Mouse (Mus musculus) megakaryocyte-erythroid progenitor cell, adult 5-6 weeks (primary cell): ENCODE data around the gene Hist1h1a. TPM values are rescaled to one million over a fixed set of nuclear protein-coding genes. Genes with fewer than 3 reads are reported as not detected.
A peak's percentile ranks its signal among the peaks of the same experiment; 100 is the strongest.

ENCODE experiments used
- ATAC-seq: replicated peaks from 2 replicates; pipeline ENCODE4 v1.8.0; 2016; ENCODE audit warnings: mild to moderate bottlenecking, inconsistent platforms; ENCODE audit not compliant: severe bottlenecking, poor library complexity, low FRiP score, low TSS enrichment
- total RNA-seq, 2 experiments: library from RNA; stranded (forward) in 1 of 2; stranded (reverse) in 1 of 2; fragments of 200-1000, 215-1000 nt in 1 of 2; fragments of >200 nt in 1 of 2; fragmentation: Nextera tagmentation in 1 of 2; gene quantifications; 2 replicates each; pipeline ENCODE4 v1.2.3; 2014 to 2017

The Hist1h1a gene
- total RNA-seq, 2 experiments from 2014 or later = 324 to 2,974 TPM

DNA sequence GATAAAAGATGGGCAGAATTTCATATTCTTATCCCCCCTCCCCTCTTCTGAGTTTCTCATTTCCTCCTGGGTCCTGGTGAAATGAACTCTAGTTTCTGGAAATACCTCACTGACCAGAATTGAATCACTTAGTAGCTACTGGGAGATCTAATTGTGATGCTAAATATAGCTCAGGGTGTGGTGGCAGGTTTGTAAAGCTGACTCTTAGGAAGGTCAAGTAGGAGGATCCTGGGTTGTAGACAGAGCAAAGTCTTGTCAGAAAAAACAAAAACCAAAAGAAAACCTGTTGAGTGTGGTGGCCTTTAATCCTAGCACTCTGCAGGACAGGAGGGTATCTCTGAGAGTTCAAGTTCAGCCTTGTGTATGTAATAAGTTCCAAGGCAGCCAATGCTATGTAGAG, 21.5 kb upstream of the Hist1h1a start:
- no peak for ATAC-seq

DNA sequence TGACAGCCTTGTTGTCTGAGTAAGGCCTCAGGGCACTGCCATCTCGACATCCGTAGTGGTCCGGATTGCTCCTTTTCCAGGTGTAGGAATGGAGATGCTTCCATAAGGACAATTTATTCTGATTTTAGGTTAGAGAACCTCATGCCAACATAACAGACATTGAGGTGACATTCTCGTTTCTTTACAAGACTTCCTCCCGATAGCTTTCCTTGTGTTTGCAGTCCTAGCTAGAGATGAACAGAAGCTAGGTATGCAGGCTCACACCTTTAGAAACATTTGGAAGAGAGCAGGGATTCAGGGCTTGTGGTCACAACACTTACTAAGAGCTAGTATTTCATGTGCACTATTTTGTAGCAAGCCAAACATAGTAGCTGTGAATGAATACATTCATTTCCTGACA, 20.3 kb upstream of the Hist1h1a start:
- no peak for ATAC-seq

DNA sequence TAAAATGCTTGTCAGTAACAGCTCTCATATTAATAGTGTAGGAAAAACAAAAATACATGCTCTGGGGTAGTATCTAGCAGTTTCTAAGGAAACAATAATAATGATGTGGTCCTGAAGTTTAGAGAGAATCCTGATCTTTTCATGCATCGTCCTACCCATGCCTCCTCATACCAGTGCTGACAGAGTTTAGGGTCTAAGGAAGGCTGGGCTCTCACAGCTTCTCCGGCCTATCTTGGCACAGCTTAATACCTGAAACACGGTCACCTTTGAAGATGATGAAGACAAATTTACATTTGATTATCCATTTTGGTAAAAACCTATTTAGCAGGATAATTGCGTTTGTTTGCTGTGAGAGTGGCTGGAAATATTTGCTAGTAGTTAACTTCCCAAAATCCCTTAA, 19.5 kb upstream of the Hist1h1a start:
- no peak for ATAC-seq

DNA sequence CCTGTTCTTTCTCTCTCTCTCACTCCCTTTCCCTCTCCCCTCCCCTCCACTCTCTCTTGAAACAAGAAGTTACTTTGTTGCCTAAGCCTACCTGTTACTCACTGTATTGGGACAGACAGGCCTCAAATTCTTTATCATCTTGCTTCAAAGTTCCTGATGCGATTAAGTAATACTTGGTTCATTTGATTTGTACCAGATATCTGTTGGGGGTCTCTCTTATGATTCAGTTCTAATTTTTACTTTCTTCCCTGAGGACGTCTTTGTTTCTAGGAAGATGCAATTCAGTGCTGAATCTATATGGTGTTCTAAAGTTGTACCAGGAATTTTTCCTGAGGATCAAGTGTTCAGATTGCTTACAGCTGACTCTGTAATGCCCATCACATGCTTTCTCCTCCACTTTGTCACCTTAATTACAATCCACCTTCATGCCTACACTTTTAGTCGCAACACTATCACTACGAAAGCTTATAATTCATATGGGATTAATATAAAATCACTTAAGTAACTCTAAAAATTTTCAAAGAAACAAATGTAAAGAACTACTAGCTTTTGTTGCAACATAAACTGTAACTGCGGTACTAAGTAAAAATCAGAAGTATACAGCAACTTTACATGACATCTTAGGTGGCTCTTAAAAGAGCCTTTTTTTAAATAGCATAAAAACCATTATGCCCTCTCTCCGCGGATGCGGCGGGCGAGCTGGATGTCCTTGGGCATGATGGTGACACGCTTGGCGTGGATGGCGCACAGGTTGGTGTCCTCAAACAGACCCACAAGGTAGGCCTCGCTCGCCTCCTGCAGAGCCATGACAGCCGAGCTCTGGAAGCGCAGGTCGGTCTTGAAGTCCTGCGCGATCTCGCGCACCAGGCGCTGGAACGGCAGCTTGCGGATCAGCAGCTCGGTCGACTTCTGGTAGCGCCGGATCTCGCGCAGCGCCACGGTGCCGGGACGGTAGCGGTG, 18.8 kb upstream of the Hist1h1a start:
- ATAC-seq = no peak

DNA sequence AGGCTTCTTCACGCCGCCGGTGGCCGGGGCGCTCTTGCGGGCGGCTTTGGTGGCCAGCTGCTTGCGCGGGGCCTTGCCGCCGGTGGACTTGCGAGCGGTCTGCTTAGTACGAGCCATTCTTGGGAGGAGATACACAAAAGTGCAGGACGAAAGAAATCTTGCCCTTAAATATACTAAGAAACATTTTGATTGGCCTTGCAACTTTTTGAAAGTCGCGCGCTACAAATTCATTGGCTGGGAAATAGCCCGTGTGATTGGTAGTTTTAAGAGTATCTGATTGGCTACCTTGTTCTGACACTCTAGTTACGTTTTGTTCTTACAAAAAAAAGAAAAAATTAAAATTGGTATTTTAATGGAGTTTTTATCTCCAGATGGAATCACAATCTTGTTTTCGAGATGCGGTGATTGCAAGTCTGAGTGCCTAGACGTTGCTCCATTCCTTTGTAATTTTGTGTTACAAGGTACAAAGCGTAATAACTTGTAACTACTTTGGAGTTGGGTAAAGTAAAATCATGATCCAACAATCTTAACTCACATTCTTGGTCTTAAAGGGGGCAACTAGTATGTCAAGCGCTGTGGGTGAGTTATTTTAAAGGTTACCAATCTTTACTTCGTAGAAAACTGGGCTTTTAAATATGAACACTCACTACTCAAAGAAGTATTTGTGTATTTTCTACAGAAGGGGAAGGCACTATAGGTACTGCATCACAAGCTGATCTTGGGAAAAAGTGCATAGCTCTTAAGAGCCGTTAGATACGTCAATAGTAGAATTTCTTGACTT, 17.9 kb upstream of the Hist1h1a start, which contains the start of gene Hist1h3c:
Gene Hist1h3c, minus strand, starts transcription at position 222 of the 781 bp plus-strand sequence.
- peak; percentile 62 for ATAC-seq

DNA sequence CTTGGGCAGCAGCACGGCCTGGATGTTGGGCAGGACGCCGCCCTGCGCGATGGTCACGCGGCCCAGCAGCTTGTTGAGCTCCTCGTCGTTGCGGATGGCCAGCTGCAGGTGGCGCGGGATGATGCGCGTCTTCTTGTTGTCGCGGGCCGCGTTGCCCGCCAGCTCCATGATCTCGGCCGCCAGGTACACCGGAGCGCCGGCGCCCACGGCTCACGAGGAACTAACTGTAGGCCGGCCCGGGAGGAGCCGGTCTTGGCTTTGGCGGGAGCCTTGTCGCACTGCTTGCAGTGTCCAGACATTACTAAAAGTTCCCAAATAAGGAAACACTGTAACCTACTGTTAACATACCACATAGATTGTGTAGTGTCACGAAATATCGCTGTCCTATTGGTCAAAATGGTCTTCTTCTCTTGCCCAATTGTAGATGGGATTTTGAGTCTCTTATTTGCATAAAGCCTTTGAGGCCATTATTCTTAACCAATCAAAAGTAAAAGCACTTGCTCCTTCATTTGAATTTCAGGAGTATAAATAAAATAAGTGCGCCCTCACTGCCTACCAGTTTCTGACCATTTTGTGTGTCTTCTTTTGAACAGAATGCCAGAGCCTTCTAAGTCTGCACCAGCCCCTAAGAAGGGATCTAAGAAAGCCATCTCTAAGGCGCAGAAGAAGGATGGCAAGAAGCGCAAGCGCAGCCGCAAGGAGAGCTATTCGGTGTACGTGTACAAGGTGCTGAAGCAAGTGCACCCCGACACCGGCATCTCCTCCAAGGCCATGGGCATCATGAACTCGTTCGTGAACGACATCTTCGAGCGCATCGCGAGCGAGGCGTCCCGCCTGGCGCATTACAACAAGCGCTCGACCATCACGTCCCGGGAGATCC, 17.0 kb upstream of the Hist1h1a start, which contains the start of gene Hist1h2bb:
Gene Hist1h2bb, plus strand, starts transcription at position 534 of the 880 bp plus-strand sequence.
- peak; percentile 74 for ATAC-seq

DNA sequence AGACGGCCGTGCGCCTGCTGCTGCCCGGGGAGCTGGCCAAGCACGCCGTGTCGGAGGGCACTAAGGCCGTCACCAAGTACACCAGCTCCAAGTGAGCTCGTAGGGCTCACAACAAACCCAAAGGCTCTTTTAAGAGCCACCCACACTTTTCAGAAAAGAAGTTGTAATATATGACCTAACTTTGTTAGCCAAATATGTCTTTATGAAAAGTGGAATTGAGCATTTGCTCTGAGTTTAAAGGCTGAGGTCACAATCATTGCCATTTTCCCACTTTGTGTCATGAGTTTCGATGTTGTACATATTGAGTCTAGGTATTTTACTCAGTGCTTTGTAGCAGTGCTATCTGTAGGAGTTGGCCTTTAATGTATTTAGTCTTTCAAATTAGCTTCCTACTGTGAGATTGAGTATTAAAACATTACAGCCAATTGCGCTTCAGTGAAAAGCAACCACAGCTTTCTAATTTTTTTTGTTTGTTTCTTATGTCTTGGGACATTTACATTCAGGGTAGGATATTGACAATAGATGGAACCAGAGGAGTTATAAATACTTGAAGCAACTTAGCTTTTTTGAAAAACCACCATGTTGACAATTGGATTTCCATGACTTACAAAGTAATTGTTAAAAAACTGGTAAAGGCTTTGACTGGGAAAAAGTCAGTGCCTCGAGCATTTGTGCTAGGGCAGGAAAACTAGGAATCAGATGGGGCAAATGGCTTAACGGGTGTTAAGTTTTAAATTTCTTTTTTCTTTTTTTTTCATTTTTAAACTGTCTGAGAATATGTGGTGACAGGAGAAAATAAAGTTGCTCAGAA, 16.2 kb upstream of the Hist1h1a start:
- ATAC-seq = peak; percentile 9; the same call in 1 of the 2 replicates

DNA sequence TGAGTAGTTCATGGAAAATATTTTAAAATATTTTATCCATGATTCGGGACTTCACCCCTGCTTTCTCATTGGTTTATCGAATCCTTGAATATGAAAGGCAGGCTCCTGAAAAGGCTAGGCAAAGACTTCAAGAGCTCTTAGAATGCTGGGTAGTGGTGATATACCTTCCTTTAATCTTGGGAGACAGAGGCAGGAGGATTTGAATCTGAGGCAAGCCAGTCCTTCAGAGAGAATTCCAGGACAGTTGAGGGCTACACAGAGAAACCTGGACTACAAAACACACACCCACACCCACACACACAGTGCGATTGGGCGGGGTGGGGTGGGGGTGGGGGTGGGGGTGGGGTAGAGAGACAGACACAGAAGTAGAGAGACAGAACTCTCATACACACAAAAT, 15.6 kb upstream of the Hist1h1a start:
- no peak for ATAC-seq

DNA sequence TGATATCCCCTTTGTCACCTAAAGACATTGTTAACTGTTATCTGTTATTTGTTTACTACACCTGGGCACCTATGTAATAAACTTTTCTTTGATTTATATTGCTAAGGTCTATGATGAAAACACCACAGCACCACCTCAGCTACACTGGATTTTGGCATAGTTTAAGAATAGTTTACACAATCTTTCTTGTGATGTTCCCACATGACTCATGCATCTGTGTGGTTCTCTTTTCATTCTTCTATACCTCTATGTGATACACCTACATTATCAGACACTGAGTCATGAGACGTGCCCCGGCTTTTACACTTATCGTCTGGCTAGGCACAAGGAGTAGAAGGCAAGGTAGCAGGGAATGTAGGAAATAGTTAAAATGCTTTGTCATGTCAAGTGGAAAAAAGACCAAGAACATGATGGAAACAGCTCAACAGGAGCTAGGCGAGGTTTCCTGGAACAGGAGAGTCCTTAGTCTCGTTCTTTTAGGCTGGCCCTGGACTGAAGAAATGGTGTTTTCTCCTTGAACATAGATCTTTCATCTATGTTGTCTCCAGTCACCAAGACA, 13.8 kb upstream of the Hist1h1a start:
- no peak for ATAC-seq

DNA sequence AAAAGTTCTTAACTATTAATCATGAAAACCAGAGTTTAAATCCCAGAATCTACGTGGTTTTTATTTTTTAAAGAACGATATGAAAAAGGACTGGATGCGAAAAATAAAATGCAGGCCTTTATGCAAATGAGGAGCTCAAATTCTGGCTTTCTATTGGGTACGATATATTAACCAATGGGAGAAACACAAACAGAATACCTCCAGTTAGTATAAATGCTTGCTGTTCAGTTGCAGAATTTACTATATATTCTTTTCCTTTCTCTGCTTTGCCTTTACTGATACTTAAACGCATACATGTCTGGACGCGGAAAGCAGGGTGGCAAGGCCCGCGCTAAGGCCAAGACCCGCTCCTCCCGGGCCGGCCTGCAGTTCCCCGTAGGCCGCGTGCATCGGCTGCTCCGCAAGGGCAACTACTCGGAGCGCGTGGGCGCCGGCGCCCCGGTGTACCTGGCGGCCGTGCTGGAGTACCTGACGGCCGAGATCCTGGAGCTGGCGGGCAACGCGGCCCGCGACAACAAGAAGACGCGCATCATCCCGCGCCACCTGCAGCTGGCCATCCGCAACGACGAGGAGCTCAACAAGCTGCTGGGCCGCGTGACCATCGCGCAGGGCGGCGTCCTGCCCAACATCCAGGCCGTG, 12.5 kb upstream of the Hist1h1a start, which contains the start of gene Hist1h2ab:
Gene Hist1h2ab, plus strand, starts transcription at position 288 of the 639 bp plus-strand sequence.
- peak; percentile 60 for ATAC-seq

DNA sequence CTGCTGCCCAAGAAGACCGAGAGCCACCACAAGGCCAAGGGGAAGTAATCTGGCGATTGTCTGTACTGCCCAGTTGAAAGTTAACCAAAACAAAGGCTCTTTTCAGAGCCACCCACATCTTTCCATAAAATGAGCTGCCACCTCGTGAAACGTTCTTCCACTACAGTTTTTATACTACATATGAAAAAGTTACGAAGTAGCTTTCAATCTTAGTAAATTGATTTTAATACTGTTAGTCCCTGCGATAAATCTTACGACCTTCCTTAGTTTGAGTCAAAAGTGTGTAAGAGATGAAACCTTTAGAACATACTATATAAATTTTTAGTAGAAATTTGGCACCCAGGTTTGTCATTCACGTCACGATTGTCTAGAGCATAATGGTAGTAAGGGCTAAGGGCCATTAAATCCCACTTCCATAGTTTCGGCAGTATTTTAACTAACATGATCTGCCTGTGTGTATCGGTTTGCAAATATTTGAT, 11.9 kb upstream of the Hist1h1a start:
- ATAC-seq = 0 out of 2 replicates have a peak, but pooled peaks have one; percentile 15

DNA sequence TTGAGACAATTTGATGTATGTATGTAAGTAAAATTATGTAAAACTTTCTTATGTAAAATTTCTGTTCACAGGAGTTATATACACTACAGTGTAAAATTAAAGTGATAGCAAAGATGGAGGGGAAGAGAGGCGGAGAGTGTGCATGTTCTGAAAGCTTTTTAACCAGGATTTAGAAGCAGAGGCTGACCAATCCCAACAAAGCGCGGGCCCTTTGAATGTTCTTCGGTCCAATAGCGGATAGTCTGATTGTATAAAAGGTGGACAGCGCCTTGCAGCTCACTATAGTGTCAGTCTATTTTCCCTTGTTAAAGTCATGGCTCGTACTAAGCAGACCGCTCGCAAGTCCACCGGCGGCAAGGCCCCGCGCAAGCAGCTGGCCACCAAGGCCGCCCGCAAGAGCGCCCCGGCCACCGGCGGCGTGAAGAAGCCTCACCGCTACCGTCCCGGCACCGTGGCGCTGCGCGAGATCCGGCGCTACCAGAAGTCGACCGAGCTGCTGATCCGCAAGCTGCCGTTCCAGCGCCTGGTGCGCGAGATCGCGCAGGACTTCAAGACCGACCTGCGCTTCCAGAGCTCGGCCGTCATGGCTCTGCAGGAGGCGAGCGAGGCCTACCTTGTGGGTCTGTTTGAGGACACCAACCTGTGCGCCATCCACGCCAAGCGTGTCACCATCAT, 11.3 kb upstream of the Hist1h1a start, which contains the start of gene Hist1h3b:
Gene Hist1h3b, plus strand, starts transcription at position 201 of the 675 bp plus-strand sequence.
- peak; percentile 71 for ATAC-seq

DNA sequence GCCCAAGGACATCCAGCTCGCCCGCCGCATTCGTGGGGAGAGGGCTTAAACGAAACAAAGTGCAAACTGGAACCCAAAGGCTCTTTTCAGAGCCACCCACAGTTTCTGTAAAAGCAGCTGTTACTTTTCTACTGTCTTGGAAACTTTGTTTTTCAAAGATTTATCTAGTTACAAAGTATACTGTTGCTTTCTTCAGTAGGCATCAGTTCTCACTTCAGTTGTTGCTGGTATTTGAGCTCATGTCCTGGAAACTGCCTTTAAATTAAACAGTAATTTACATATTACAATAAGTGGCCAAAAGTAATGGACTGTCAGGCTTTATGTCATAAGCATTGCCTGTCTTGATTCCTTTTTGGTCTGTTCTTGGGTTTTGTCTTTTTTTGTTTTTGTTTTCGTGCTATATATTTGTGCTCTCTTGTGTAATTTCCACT, 10.7 kb upstream of the Hist1h1a start:
- no peak for ATAC-seq

DNA sequence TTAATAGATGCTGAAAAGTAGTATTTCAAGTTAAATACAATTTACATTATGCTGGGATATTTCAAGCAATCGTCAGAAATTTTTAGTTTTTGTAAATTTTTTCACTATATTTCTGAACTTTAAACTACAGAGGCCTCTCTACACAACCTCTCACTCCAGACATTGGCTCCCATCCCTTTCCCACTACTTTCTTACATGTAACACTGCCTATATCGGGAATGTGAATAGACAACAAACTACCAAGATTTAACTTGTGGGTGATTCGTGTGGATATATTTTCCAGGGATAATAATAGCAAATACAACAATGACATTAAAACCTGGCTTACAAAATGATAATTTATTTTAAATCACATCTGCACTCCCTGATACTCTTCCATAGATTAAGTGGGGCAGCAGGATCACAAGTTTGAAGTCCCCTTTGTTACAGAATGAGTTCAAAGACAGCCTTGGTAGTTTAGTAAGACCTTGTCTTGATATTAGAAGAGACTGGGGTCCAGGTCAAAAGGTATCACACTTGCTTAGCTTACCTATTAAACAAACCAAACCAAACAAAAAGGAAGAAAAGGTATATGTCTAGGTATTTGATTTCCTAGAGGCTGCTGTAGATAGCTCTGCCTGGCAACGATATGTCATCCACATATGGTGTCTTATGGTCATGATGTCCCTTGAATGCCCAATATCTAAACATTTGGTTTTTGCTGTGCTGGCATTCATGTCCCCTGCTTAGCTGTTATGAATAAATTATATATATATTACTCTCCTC, 10.0 kb upstream of the Hist1h1a start:
- ATAC-seq = no peak

DNA sequence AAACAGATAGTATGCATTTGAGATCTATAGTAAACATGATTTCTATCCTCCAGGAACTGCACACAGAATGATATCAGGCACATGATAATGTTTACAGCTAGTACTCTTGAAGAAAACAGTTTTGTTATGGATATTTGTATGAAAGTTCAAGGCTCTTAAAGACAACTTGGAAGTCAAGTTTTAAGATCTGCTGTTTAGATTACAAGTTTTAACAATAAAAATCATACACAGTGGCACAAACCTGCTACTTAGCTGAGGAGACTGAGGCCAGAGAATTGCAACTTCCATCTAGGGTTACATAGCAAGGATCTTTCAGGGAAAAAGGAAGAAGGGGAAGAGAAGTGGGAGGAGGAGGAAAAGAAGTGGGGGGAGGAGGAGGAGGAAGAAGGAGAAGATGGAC, 8.5 kb upstream of the Hist1h1a start:
- no peak for ATAC-seq

DNA sequence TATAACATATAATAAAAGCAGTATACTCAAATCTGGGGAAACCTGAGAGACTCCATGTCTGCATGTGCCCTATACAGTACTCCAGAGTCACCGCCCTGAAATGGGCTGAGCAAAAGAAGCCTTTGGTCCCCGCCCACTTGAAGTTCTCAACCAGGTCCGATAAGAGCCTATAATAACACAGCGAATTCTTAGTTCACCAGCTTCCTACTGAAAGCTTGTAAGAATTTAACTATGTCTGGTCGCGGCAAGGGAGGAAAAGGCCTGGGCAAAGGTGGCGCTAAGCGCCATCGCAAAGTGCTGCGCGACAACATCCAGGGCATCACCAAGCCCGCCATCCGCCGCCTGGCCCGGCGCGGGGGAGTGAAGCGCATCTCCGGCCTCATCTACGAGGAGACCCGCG, 6.7 kb upstream of the Hist1h1a start, which contains the start of gene Hist1h4b:
Gene Hist1h4b, plus strand, starts transcription at position 224 of the 400 bp plus-strand sequence.
- peak; percentile 45 for ATAC-seq
